Mouse (Mus musculus): ENCODE data around the gene Babam2. TPM values are rescaled to one million over a fixed set of nuclear protein-coding genes. Genes with fewer than 3 reads are reported as not detected.

Gene Babam2
- total RNA-seq, 2 experiments from 2014 or later, result 39.5 to 45.2 TPM

DNA sequence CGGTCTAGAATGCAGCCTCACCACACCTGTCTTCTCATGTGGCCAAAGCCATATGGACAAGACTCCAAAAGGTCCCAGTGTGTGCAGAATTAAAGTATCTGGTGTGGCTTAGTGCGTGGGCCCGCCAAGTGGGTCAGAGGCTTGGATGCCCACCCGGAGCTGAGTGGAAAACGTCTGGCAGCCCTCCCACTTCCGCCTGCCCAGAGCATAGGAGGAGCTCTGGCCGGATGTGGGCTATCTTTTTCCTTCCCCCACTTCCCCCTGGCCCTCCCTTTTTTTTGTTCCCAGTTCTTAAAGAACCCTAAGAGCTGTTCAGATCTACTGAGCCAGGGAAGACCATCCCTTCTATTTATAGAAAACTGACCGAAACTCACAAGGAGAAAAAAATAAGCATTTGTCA lies 356.0 kb downstream of the Babam2 start:
- Histone ChIP-seq H3K27ac (no peak overlapping the region), H3K4me3 (no peak overlapping the region)
- no peak for TF ChIP-seq CTCF (IDR thresholded peaks at IDR 0.05)
- DNase-seq (ENCODE audit: extremely low spot score in 1 of 2, low spot score in 2 of 2), result no peak
- intact Hi-C loops (cut with DNase I), result no loop called here

GRCm38 (mm10) chr5:32055676-32056075 lies 358.2 kb downstream of the Babam2 start:
- TF ChIP-seq CTCF (IDR thresholded peaks at IDR 0.05), result no peak
- Histone ChIP-seq H3K4me3 (no peak overlapping the region), H3K27ac (no peak overlapping the region)
- intact Hi-C loops (cut with DNase I), result no loop called here
- DNase-seq (ENCODE audit: extremely low spot score in 1 of 2, low spot score in 2 of 2), result no peak

DNA sequence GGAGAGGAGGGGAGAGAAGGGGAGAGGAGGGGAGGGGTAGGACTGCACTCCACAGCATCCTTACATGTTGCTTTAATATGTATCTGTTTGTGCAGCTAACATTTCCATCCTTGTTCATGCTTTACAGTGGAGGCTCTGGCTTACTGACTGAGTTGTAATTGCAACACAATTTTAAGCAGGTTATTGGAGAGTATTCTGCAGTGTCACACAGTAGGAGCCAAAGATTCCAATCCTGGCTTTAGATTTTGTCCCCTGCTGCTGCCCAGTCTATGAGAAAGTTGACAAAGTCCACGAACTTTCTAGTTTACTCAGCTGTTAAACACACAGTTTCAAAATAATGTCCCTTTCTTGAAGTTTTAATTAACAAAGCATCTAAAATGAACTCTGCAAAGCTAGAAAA lies 358.6 kb downstream of the Babam2 start:
- Histone ChIP-seq H3K4me3 (no peak overlapping the region), H3K27ac (no peak overlapping the region)
- no peak for DNase-seq (ENCODE audit: extremely low spot score in 1 of 2, low spot score in 2 of 2)
- TF ChIP-seq CTCF (IDR thresholded peaks at IDR 0.05), result no peak
- intact Hi-C loops (cut with DNase I), result no loop called here

DNA sequence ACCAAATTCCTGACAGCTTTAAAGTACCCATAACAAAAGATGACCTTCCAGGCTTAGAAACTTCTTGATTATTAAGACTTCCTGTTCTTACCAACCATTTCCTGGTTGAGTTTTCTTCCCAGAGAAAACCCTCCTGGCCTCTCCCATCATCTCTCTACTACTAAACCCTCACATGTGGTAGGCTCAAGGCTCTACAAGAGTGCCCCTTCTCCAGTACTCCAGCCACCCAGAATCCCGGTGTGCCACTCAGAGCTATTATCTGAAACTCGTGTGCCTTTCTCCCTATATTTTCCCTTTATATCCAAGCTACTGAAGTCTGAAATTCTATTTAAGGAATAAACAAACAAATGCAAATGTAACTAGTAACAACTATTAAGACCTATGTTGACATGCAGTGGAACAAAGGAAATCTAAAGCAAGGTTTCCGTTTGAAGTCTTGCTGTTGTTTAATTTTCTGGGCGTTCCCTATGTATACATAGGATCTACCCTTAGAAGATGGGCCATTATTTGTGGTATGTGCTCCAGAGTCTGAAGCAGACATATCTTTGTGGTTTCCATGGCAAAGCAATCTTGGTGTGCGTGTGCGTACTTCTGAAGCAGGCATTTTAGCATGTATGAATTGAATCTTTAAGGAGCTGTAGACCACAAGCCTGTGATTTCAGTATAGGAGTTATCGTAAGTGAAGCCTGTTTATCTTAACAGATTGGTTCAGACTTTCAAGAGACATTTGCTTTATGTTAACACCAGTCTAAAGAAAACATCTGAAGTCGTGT lies 361.2 kb downstream of the Babam2 start:
- Histone ChIP-seq H3K4me3 (no peak overlapping the region), H3K27ac (peak overlapping the region; percentile 47; the same call in 1 of the 2 replicates)
- no peak for DNase-seq (ENCODE audit: extremely low spot score in 1 of 2, low spot score in 2 of 2)
- no peak for TF ChIP-seq CTCF (IDR thresholded peaks at IDR 0.05)
- intact Hi-C loops (cut with DNase I), result no loop called here

DNA sequence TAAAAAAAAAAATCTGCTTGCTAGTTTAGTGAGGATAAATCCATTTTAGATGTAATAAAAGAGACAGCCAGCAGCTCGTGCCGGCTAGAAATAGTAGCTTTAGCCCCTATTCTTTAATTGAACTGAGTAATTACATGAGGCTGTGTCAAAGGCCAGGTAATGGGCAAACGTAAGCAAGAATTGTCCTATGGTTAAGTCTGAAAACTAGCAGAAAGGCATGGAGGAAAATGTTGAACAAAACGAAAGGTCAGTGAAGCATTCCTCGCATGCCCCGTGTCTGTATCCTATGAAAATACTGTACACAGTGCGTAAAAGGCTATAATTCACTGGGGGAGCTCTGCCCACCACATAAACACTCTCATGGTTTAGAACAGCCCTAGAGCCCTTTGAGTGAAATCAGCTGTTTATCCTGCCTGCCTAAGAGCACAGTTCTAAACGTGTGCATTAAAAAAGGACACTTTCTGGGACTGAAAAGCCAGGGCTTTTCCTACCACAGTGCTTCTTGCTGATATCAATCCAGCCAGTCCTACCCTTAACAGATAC lies 361.8 kb downstream of the Babam2 start:
- no peak for TF ChIP-seq CTCF (IDR thresholded peaks at IDR 0.05)
- intact Hi-C loops (cut with DNase I), result no loop called here
- Histone ChIP-seq H3K4me3 (no peak overlapping the region), H3K27ac (peak overlapping the region; percentile 47; the same call in 1 of the 2 replicates)
- DNase-seq (ENCODE audit: extremely low spot score in 1 of 2, low spot score in 2 of 2), result no peak

GRCm38 (mm10) chr5:32060485-32060884 lies 363.0 kb downstream of the Babam2 start:
- intact Hi-C loops (cut with DNase I), result no loop called here
- Histone ChIP-seq H3K27ac (no peak overlapping the region), H3K4me3 (no peak overlapping the region)
- no peak for DNase-seq (ENCODE audit: extremely low spot score in 1 of 2, low spot score in 2 of 2)
- no peak for TF ChIP-seq CTCF (IDR thresholded peaks at IDR 0.05)

DNA sequence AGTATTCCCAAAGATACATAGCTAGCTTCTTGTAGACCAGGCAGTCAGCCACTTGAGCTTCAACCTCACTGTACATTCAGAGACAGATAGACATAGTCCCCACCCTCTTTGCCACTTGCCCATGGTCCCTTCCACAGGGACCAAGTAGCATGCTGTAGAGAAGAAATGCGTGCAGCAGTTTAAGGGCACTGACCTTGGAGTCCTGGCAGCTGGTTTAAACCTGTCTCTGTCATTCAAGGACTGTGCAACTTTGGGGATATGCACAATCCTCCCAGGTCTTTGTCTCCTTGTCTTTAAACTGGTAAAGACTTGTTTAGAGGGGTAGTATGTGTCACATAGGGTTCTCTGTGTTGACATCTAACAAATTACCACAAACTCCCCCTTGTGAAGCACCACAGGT lies 364.4 kb downstream of the Babam2 start:
- H3K27ac ChIP-seq, result no peak overlapping the region
- intact Hi-C loops (cut with DNase I), result no loop called here
- TF ChIP-seq CTCF (IDR thresholded peaks at IDR 0.05), result no peak
- H3K4me3 ChIP-seq, result no peak overlapping the region
- no peak for DNase-seq (ENCODE audit: extremely low spot score in 1 of 2, low spot score in 2 of 2)

DNA sequence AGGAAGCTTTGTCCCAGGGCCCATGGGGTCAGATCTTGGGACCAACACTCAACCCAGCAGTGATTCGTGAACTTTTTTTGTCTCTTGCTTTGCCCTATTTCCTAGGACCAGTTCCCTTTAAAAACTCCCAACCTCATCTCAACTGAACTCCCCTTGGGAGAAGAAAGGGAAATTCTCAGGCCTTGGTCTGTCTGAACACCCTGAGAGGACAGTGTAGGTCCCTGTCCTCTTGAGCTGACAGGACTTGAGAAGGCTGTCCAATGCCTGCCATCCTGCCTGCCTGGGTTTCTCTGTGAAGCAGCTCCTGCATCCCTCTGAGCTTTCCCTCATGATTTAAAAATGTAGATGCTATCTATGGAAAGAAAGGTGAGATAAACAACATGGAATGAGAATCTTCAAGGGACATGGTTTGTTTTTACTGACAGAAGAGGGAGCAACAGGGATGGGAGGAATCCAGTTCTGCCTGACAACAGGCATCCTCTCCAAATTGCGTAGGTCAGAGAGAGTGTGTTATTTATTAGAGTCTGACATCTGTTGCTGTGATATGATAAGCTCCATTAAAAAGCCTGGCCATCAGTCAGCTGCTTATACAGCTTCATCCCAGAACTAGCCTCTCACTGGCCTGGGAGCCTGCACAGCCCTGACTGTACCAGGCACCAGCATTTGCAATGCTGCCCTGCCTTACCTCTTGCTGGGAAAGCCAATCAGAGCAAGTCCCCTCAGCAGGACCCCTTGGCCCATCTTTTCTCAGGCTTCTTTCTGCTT lies 367.0 kb downstream of the Babam2 start:
- intact Hi-C loops (cut with DNase I), result no loop called here
- no peak for DNase-seq (ENCODE audit: extremely low spot score in 1 of 2, low spot score in 2 of 2)
- TF ChIP-seq CTCF (IDR thresholded peaks at IDR 0.05), result no peak
- Histone ChIP-seq H3K4me3 (no peak overlapping the region), H3K27ac (no peak overlapping the region)

- H3K4me3 ChIP-seq, result no peak overlapping the region
- H3K27ac ChIP-seq, result no peak overlapping the region
- DNase-seq (ENCODE audit: extremely low spot score in 1 of 2, low spot score in 2 of 2), result no peak
- intact Hi-C loops (cut with DNase I), result no loop called here
- no peak for TF ChIP-seq CTCF (IDR thresholded peaks at IDR 0.05)
These were observed 368.7 kb downstream of the Babam2 start for GRCm38 (mm10) chr5:32066015-32066734.

DNA sequence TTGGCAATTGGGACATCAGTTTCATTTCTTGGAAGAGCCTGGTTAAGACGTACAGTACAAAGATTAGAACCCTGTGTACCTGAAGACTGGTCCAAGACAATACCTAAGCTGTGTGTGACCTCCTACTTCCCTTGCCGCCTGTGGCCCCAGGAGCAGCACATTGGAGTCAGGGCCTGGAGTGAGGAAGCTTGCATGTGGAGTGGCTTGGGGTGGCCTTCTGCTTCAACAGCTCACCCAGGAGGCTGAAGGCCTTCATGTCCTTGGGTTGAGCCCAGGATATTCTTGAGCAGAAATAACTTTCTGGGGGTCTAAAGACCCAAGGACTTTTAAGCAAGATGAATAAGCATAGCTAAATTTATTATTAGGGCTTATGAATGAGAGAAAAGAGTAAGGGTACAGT lies 369.4 kb downstream of the Babam2 start:
- TF ChIP-seq CTCF (IDR thresholded peaks at IDR 0.05), result no peak
- intact Hi-C loops (cut with DNase I), result no loop called here
- H3K4me3 ChIP-seq, result no peak overlapping the region
- H3K27ac ChIP-seq, result no peak overlapping the region
- DNase-seq (ENCODE audit: extremely low spot score in 1 of 2, low spot score in 2 of 2), result no peak

DNA sequence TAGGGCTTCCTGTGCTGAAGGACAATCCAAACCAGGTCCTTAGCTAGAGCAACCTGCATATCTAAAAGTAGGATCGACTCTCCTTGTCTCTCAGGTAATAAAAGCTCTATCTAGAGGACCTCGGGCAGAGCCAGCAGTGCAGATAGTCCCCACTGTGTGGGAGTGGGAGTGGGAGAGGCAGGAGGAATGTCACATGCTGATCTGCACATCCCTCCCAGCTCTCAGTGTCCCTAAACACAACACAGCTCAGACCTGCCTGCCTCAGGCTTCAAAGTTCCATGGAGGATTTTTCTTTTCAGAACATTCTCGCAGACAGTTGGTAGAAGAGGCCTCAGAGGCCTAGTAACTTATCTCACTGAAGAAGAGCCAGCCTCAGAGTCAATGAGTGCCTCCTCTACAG lies 371.1 kb downstream of the Babam2 start:
- DNase-seq (ENCODE audit: extremely low spot score in 1 of 2, low spot score in 2 of 2), result no peak
- TF ChIP-seq CTCF (IDR thresholded peaks at IDR 0.05), result no peak
- Histone ChIP-seq H3K4me3 (no peak overlapping the region), H3K27ac (no peak overlapping the region)
- intact Hi-C loops (cut with DNase I), result no loop called here

GRCm38 (mm10) chr5:32069096-32069495 lies 371.6 kb downstream of the Babam2 start:
- H3K4me3 ChIP-seq, result no peak overlapping the region
- H3K27ac ChIP-seq, result no peak overlapping the region
- intact Hi-C loops (cut with DNase I), result no loop called here
- no peak for TF ChIP-seq CTCF (IDR thresholded peaks at IDR 0.05)
- DNase-seq (ENCODE audit: extremely low spot score in 1 of 2, low spot score in 2 of 2), result no peak

All from left cerebral cortex, adult 2 months (tissue).